Mouse (Mus musculus): ENCODE measurements around the gene Nbas.

Nbas gene

GRCm38 (mm10) chr12:13410191-13410590 is 141.3 kb downstream of the Nbas start:
- DNase-seq: no peak

DNA sequence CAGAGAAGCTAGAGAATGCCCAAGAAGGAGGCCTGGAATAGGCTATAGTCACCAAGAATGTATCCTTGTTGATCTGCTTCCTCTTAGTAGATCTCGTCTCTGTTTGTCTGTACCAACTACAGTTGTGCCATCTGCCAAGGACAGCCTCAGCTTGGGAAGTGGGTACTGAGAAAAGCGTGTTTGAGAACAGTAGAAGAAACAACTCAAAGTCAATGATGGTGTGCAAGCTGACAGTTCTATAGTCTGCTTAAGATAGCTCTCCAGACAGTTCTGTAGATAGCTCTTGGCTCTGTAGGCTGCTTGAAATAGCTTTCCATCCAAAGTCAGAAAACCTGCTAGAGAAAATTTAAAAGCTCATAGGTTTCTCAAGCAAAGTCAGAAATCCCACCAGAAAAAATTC is 149.7 kb downstream of the Nbas start:
- DNase-seq: no peak

DNA sequence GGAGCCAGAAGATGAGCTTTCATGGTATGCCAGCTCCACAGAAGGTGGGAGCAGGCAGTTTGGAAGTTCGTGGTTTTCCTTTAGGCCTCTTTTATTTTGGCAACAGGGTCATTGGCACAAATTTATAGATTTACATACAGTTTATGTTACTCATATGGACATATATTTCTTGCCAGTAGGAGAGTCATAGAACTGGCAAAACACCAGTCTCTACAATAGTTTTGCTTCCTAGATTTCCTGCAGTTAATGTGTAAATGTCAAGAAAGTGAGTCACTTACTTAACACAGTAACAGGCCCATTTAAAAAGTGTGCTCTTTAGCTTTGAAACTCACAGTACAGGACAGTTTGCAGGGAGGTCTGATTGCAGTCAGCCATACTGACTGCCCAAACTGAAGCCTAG is 161.3 kb downstream of the Nbas start:
- no peak for DNase-seq

DNA sequence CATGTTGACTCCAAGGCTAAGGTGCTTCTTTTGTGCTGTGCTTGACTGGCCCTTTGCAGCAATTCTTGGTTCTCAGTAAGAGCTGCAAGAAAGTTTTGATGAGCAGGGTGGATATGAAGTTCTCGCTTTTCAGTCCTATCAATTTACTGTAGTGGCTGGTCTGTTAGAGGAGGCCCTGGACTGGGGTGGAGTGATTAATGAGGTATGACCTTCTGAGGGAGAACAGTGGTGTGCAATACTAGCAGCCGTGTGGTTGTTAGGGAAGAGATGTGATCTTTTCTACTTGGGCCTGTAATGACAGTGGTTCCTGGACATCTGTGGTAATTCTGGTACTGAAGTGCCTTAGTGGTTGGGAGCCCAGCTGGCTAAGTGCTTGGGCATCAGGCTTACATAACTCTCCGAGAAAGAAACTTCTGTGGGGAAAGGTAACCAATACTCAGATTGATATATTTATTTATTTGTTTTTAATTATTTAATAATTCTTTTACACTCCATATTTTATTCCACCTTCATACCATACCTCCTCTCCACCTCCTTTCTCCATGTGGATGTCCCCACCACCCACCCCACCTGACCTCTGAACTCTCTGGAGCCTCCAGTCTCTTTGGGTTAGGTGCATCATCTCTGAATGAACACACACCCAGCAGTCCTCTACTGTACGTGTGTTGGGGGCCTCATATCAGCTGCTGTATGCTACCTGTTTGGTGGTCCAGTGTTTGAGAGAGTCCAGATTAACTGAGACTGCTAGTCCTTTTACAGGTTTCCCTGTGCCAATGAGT is 175.9 kb downstream of the Nbas start:
- no peak for DNase-seq

DNA sequence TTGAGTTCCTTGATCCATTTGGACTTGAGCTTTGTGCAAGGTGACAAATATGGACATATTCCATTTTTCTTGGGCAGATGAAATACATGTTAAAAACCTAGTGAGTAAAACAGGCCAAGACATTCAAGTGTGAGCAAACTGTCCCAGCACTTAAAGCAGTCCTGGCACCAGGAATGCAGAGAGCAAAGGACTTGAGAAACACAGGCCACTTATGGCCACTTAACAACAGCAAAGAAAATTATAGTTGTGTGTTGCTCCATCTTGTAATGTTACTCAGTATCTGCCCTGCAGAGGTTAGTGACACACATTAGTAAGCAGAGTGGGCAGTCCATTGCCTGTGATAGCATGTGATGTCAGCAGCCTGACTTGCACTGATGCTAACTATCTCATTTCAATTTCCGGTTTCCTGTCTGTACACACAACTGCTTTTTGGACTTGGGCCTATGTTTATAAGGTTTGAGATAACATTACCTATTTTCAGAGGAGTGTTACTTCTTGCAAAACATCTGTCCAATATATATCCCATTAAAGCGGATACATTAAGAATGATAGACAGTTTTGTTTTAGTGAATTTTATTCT is 176.6 kb downstream of the Nbas start:
- DNase-seq: no peak

DNA sequence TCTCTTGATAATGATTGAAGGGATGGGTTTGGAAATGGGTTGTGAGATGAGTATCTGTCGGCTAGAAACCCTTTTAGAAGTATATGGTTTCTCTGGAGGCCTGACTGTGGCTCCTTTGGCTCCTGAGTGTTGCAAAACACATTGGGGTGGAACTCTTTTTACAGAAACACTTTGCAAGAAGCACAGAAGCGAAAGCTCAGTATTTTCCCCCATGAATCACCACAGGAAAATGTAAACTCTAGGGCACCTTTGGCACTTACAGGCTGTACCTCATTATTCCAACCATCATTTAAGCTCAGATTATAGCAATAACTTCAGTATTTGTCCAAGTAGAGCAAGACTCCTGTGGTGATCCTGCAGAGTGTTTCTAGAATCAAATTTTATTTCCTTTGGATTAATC is 180.0 kb downstream of the Nbas start:
- no peak for DNase-seq

DNA sequence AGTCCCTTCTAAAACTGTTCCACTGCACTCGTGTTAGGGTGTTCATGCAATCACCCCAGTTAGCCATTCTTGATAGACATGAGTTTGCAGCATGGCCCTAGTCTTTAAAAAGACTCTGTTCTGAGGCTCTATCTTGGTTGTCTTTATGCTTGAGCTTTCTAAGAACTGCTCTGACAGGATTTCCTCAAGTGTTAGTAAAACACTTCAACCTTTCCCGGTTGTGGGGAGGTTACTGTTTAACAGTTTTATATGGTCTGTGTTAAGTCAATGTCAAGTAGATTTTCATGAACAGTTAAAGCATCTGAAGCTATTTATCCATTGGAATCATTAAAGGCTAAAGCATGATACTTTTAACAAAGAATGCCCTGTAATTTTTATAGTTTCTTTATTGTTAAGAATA is 183.1 kb downstream of the Nbas start:
- no peak for DNase-seq

DNA sequence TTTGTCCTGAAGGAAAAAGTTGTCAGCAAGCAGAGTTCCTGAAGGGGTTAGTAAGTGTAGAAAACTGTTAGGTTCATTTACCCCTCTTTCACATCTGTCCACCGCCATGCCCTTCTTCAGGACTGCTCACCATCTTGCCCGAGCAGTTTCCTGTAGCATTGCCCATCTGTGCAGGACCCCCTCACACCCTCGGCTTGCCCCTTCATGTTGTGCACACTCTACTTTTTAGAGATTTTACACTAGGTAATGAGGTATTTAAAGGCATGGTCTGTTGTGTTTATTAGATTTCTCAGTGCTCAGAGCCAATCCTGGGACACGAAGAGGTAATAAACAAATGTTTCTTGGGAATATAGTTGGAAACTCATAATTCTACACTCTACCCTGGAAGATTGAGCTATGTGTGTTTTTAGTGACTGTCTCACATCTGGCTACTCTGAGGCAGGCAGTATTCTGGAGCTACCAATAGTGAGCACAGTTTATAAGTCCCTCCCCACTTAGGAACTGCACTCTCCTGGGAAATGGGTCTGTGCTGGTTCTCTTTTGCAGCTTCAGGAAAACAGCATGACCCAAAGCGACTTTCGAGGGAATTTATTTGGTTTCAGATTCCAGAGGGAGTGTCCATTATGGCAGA is 191.4 kb downstream of the Nbas start:
- DNase-seq: no peak

DNA sequence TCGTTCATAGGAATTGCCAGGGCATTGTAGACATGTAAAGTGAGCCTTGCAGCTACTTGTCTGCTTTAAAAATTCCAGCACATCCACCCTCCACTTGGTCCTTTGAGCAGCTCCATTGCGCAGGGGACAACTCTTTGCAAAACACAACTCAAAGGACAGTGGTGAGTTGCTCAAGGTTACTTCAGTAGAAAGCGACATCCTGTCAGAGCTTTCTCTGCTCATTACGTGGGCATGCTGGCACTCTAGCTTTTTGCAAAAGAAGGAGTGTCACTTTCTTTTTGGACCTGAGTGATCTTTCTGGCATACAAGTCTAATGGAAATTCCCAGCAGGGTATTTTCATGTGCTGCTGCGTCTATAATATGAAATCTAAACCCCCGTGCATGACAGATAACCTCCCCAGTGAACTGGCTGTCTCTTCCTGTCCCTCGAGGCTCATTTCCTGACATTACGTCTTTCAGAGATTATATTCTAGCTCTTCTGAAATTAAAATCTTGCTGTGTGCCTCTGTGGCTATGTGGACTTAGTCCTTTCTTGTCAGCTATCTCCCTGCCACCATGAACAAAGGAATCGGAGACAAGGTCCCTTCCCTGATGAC is 192.7 kb downstream of the Nbas start:
- no peak for DNase-seq

GRCm38 (mm10) chr12:13462397-13462796 is 193.5 kb downstream of the Nbas start:
- no peak for DNase-seq

- no peak for DNase-seq
Measured at GRCm38 (mm10) chr12:13465554-13465953, 196.6 kb downstream of the Nbas start.

GRCm38 (mm10) chr12:13474881-13475280 is 205.9 kb downstream of the Nbas start:
- no peak for DNase-seq

DNA sequence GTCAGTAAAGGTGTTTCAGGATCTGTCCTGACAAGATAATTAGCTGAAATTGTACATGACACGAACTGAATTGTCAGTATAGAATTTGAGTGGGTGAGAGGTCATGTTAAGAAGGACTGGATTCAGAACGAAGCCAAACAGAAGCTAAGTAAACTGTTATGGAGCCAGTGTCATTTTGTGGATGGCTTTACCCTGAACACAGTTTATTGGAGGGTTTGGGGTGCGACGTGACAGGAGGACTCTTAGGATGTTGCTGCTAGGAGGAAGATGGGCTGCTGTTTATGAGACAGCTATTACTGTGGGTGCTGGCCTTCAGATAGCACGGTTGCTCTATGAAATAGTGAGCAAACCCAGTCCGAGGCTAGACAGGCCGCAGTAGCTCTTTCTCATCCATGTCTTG is 210.2 kb downstream of the Nbas start:
- no peak for DNase-seq

DNA sequence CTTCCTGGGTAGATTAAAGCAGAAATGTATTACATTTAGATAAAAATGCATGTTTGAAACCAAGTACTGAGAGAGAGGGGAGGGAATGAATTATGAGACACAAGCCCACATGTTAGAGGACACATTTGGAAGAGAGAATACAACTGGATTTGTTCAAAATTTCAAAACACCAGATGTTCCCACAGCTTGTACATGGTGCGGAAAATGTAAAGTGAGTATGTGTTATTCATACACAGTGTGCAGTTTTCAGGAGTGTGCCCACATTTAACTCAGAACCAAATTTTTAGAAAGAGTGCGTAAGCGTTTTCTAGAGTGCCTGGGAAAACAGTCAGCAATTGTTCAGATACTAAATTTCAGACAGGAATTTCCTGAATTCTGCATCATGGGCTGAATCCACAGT is 217.3 kb downstream of the Nbas start:
- DNase-seq: no peak

DNA sequence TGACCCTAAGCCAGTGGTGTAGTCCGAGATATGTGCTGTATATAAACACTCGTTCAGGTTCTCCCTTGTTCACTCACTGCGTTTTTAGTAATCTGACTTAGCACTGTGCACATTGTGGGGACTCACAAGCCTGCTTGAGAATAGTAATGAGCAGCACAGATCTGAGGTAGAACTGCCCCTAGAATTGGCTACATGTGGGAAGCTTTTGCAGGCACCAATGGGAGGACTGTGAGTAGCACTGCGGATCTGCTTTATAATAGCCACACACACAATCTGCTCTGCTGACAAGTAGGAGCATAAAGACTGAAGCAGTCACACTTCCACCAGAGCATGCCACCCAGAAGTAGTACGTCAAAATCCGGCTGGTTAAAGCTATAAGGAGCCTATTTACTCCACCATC is 228.3 kb downstream of the Nbas start:
- no peak for DNase-seq

DNA sequence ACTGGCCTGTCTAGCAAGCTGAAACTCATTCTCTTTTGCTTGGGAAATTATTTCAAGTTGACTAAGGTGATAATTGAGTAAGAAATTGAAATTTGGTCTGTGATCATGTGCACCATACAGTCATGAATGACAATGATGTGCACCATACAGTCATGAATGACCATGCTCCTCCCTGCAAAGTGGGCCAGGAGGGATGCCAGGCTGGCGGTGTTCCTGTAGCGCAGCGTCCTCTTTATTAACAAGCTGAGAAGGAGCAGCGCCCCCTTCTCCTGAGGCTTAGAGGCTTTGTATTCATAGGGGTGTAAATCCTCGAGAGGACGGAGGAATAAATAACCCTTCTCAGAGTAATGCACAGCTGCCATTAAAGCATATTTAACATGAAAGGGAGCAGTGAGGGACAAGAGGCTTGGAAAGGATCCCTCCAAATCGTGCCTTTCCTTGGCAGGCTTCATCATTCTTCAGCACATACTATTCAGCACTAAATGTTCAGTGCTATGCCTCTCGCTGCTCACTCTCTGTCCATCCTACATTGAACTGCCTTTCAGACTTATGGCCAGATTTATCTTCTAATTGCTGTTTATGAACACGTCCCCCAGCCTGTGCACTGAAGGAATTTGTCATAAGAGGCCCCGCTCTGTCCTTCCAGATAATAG is 230.4 kb downstream of the Nbas start:
- peak in 1 of 2 experiments; percentile 22 for DNase-seq

DNA sequence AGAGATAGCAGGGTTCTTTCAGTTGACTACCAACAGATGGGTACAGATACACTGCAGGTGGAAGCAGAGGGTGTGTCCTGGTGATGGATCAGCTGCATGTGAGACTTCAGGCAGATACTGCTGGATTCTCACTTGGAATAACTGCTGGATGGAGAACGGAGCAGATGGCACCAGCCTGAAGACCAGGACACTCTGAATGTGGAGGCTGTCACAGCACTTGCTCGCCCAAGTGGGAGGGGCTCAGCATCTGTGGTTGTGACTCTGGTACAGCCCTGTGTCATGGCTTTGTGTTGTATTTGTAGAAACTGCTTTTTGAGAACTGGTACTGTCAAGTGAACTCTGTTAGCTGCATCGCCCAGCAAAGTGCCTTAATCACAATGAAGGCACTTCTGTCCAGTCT is 231.3 kb downstream of the Nbas start:
- DNase-seq: peak in 1 of 2 experiments; percentile 23

- peak in 1 of 2 experiments; percentile 14 for DNase-seq
Measured at GRCm38 (mm10) chr12:13504771-13505444, 236.0 kb downstream of the Nbas start.

GRCm38 (mm10) chr12:13518082-13518481 is 249.1 kb downstream of the Nbas start:
- DNase-seq: no peak

- no peak for DNase-seq
Measured at GRCm38 (mm10) chr12:13519413-13519812, 250.5 kb downstream of the Nbas start.

DNA sequence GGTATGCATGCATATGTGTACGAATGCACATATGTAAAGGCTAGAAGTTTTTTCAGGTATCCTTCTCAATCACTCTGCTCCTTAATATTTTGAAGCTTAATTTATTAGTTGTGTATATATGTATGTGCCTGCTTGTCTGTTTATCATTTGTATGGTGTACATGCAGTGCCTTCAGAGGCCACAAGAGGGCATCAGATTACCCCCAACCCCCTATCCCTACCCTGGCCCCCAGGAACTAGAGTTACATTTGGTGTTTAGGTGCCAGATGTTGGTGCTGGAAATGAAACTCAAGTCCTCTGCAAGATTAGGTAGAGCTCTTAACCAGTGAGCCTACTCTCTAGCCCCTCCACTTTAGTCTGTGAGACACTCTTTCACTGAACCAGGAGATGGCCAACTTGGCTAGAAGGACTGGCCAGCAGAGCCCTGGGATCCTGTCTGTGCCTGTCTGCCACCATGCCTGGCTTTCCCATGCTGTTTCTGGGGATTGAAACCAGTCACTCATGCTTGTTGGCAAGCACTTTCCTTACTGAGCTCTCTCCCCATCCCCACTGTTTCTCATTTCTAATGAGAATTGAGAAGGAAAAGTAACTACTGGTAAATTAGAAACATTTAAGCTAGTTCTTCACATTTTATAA is 263.9 kb downstream of the Nbas start:
- no peak for DNase-seq

GRCm38 (mm10) chr12:13539171-13539570 is 270.2 kb downstream of the Nbas start:
- DNase-seq: no peak
